Mouse (Mus musculus) monocyte, adult 5-6 weeks (primary cell): ENCODE measurements around the gene Chrna9. TPM values are rescaled to one million over a fixed set of nuclear protein-coding genes. Genes with fewer than 3 reads are reported as not detected.

Source experiments
- ATAC-seq: fragments of 153-309, 156-312 bp; replicated peaks from 2 replicates; pipeline ENCODE4 v1.8.0; 2017; ENCODE audit warnings: mild to moderate bottlenecking; ENCODE audit not compliant: low TSS enrichment, insufficient number of reproducible peaks, severe bottlenecking, poor library complexity, low FRiP score
- total RNA-seq: library from RNA; stranded (forward); fragments of 200-1000, 200-491, 200-594 nt; gene quantifications from 3 replicates; pipeline ENCODE4 v1.2.3, GENCODE M21; 2017

The Chrna9 gene
- total RNA-seq, 1 experiment from 2014 or later: not detected

DNA sequence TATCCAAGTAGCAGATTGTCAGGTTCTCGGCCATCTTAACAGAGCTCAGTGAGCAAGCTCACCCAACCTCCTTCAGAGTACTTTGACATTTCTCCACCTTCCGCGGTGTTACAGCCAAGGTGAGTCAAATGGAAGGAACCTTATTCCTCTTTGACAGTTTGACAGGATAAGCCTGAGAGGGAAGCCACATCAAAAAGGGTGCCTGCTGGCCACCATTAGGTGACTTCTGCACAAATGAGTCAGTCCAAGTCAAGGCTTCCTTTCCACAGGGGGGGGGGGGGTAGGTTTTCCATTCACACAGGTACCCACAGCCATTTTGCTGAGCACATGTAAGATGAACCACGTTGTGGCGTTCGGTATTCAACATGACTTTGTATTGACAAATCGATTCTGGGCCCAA, 20.4 kb upstream of the Chrna9 start:
- no peak for ATAC-seq

DNA sequence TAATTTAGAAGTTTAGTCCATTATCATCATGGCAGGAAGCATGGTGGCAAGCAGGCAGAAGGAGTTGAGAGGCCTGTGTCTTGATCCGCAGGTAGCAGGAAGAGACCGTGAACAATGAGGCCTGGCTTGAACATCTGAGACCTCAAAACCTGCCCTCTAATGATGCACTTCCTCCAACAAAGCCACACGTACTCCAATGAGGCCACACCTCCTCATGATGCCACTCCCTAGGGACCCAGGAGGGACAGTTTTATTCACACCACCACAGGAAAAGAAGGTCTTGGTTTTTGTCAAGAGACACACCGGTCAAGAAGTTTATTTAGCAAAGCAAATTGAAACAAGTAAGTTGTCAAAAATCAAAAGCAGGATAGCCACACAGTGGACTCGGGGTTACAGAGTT, 17.8 kb upstream of the Chrna9 start:
- no peak for ATAC-seq

DNA sequence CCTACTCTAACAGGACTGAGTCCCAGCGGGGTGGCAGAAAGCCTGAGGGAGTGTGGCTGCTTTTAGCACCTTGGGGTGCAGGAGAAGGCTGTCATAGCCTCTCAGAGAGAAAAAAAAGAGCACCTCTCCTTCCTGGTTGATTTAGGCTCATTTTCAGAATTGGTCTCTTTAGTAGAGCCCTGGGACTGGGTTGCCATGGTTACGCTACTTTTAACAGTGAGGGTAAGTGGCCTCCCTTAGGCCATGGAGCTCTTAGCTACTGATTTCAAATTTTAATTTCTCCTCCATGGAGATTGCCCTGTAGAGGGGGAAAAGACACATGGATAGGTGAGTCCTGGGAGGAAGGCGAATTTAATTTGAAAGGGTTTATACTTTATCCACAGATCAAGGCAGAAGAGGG, 16.1 kb upstream of the Chrna9 start:
- ATAC-seq: no peak

DNA sequence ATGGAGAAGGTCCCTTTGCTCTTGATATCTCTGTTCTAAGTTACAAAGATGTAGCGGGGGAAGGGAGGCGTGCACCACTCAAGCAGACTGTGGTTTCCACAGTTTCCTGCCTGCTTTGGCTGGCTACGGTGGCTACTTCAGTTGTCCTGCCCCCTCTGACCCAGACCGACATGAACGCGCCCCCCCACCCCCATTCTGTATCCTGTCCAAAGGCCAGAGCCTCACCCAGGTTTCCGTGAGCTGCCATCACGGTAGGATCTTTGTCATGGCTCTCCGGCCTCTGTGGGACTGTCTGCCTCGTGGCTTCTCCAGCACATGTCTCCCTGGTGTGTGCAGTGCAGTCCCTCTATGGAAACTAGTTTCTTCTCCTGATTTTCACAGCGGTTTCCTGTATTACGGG, 15.4 kb upstream of the Chrna9 start:
- ATAC-seq: peak; percentile 63; the same call in 1 of the 2 replicates

DNA sequence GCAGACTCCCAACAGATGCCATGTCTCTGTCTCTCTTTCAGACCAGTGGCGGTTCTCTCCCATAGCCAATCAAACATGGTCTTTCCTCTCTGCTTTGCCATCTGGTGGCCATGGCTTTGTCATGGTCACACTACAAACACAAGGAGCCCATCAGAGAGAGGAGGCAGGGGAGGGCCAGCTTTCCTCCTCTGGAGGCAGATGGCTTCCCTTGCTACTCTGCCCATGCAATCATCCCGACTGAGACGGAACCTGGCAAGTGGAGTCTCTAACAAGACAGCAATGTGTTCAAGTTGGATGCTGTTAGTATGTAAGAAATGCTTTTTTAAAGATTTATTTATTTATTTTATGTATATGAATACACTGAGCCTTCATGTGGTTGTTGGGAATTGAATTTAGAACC, 14.8 kb upstream of the Chrna9 start:
- no peak for ATAC-seq

DNA sequence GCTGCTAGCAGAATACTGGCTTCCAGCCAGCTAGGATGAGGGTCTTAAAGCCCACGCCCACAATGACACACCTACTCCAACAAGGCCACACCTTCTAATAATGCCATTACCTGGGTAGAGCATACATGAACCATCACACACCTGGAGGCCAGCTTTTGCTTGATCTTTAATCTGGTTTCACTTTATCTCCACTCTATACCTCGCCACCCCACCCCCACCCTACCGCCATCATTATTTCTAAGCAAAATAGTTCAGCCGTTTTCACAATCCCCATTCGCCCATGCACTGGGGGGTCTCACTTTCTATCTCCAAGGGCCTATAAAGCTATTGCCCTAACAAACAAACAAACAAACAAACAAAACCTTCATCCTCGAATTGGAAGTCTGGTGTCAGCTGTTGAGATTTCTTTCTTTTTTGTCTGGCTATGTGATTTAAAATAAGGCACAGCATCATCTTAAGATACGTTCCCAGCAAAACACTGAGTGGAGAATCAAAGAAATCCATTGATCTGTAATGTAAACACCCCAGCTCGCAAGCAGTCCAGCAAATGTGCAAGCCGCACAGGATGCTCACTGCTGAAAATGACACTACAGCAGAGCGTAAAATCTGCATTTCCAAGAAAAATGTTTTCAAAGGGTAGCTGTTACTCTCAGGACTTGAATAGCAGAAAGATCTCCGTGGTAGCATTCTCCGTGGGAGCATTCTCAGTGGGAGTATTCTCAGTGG, 13.9 kb upstream of the Chrna9 start:
- no peak for ATAC-seq

DNA sequence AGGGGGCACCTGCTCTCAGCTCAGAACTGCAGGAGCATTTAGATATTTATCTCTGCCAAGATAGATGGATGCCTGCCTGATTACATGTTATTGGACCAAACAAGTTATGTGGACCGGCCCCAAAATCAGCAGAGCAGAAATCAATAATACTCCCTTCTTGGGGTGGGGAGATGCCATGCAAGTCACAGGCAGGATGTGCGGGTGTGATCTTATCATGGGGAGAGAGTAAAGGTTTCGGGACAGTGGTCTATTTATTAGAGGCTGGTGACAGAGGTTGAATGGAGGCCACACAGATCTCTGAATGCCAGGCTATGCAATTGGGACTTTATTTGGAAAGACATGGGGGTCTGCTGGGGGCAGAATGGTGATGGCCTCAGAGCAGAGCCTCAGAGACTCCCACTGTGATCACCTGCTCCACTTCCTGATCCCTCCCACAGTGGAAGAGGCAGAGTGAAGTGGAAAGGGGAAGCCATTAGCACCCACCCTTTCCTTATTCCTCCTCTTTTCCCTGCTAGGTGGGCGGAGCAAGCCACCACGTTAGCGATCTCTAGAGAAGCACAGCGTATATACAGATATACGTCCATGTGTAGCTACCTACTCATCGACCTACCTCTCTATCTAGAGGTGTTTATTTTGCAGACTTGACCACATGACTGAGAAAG, 13.1 kb upstream of the Chrna9 start:
- ATAC-seq: no peak

DNA sequence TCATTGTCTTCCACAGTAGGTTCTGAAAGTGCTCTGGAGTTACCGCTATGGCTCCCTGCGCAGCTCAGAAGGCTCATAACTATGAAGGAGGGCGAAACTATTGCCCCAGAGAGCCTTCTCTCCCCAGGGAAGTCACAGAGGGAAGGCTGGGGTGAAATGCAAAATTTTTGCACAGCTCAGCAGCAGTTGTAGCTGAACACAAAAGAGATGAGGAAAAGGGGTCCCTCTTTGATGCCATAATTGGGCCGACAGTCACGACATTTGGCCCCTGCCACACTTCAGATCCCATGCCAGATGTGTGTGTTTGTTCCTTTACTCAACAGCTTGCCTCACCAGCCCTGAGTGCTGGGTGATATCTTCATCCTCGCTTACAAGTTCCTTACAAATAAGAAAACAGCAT, 8.1 kb upstream of the Chrna9 start:
- ATAC-seq: no peak

DNA sequence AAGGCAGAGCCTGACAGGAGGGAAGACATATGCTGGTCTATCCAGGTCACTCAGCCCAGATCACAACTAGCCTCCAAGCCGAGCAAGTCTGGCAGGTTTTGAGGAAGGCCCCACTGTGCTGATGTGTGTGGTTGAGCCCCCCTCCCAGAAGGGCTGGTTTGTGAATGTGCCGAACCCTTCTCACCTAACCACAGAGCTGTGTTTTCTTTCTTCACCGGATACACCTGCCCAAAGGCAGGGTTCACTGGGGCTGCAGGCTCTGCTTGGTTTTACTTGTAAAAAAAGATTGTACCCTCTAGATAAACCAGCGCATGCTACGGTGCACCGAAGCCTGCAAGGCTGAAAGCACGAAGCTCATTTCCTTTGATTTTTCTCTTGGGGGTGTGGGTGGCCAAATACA, 5.6 kb upstream of the Chrna9 start:
- ATAC-seq: peak; percentile 76

DNA sequence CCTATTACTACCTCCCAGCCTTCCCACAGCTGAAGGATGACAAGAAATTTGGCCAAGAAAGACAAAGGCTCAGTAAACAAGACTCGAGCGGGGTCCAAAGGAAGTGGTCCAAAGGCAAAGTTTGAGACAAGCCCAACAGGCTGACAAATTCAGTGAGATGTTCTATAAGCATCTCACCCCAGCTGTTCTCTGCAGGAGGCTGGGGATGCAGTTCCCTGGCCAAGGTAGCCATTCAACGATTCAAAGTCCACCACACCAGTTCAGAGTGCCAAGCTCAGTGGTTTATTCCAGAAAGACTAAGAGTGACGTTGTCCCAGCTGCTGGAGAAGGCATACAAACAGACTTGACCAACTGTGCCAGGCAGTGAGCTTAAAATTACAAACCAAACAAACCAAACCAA, 4.5 kb upstream of the Chrna9 start:
- no peak for ATAC-seq

DNA sequence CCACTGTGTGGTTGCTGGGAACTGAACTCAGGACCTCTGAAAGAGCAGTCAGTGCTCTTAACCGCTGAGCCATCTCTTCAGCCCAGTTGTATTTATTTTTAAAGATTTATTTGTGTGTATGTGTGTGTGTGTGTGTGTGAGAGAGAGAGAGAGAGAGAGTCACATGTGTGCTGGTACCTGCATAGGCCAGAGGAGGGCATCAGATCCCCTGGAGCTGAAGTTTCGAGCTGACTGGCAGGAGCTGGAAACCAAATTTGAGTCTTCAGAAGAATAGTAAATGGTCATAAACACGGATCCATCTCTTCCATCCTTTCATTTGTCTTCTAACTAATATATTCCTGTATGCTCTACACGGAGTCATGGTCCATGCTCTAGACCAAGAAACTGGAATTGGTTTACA, 1.5 kb upstream of the Chrna9 start:
- no peak for ATAC-seq

DNA sequence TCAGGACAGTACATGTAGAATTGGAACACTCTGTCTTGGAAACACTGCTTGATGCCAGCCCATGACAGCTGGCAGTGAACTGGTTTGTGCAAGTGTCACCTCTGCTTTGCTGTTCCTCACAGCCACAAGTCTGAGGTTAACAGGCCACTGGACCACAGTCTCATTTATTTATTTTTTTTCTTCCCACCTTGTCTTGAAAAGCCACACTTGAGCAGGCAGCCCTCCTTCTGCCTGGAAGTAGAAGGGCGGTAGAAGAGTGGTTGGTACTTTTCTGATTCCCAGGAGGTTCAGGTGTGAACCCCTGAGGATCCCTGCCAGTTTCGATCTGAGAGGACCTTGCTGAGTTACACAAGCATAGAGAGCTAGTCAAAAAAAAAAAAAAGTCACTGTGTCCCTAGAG, 957 bp upstream of the Chrna9 start:
- ATAC-seq: no peak

DNA sequence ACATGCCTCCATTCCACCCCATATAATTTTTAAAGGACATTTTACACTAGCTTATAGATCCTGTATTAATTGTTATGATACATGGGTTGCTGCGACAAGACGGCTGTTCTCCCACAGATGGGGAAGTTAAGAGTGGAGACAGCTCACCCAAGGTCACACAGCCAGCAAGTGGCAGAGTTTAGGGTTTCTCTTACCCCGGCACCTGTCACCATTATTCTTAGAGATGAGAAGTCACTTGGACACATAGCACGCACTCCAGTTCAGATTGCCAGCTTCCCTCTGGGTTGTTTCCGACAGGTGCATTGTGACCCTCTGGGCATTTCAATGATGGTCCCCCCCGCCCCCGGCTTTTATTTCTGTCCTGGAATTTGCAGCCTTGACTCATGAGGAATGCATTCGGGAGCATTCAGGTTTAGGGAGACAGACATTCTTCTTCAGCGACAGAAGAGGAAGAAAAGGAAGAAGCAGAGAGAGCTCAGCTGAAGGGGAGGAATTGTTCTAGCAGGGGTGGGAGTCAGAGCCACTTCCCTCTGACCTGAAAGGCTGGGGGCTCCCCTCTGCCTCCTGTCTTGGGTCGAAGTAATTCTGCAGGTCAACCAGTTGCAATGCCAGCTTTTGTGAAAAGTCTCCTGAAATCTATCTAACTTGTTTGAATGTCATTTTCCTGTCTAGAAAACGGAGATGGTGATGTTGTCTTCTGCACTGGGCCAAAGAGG, 2.4 kb downstream of the Chrna9 start:
- ATAC-seq: no peak

DNA sequence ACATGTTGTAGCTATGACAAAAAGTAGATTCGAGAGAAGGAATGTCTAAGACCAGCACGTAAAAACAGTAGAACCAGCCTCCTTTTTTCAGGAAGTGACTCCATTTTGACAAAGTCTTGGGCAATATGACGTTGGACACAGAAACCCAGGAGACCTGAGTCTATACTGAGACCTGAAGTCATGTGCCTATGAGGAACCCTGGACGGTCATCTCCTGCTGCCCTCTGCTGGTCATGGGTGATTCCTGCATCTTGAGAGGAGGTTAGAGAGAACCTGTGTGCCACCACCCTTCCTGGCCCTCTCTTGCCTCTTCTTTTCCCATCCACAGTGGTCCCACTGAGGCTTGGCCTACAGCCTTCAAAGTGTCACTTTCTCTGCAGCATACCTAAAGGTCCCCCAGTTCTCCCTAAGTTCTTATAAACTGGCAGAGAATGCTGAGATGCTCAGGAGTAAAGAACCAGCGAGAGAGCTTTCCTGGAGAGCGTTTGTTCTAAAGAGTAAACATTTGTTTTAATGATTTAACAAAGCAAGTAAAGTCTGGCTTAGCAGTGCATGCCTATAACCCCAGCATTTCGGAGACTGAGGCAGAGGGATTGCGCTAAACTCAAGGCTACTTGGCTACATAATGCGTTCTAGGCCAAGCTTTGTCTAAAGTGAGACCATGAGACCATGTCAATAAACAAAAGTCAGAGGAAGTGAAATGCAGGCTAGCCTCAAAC, 3.4 kb downstream of the Chrna9 start:
- peak; percentile 97 for ATAC-seq

DNA sequence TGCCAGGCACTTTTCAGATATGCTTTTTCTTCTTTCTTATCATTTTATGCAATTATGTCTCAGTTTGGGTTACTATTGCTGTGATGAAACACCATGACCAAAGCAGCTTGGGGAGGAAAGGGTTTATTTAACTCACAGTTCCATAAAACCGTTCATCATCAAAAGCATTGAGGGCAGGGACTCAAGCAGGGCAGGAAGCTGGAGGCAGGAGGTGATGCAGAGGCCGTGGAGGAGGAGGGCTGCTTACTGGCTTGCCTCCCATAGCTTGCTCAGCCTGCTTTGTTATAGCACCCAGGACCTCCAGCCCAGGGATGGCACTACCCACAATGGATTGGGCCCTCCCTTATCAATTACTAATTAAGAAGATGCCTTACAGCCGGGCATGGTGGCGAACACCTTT, 6.4 kb downstream of the Chrna9 start:
- ATAC-seq: no peak

DNA sequence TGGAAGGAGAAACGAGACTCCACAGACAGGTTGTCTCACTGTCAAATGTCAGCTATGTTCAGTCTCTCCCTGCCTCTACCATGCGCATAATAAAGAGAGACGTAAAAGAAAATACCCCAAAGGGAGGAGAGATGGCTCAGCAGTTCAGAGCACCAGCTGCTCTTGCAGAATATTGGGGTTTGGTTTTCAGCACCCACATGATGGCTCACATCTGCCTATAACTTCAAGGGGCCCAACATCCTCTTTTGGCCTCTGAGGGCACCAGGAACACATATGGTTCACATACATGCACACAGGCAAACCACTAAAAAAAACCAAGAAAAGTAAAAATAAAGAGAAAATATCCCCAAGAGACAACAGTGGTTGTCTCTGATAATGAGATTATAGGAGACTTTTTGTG, 15.1 kb downstream of the Chrna9 start:
- no peak for ATAC-seq

DNA sequence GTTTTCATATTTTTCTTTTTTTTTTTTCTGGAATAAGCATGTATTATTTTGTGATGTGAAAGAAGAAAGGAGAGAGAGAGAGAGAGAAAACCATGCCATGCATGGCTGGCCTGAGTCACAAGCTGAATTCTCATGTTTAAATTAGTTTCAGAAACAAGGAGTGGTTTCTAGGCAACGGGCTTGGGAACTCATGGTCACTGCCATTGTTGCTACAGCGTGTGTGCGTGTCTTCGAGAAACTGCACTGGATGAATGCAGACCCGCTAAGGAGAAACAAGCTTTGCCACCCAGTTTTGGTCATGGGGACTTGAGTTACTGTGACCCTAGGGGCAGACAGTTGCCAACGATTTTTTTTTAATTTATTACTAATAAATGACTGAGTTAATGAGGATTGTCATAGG, 15.5 kb downstream of the Chrna9 start:
- ATAC-seq: no peak

DNA sequence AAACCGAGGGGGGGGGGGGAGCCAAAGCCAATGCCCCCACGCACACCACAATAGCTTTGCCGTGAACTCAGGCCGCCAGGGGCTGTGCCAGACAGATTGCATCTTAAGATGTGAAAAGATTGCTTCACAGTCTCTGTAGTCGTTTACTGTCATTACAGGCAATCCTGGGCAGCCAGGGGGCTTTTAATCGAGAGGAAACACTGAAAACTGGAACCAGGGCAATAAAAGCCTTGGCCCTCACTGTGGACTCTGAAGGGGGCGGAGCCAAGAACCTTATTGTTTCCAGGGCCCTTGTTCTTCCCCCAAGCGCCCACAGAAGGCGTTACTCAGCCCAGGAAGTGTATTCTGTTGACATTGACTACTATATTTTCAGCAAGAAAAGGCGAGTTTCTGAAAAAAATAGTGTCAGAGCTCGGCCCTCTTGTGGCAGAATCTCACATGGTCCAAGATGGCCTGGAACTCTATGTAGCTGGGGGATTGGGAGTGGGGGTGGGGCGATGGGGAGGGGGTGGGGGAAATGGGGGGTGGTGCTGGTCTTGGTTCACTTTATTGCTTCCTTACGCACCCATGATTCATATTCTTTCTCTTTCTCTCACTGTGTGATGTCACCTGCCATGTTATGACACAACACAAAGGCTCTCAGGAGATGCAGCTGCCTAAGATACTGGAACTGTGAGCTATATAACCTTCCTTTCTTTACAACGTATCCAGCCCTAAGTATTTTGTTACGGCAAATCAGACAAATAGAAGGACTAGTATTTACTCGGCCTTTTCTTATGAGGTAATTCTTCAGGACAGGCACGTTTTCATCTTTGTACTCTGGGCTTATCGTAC, 16.2 kb downstream of the Chrna9 start:
- ATAC-seq: no peak

DNA sequence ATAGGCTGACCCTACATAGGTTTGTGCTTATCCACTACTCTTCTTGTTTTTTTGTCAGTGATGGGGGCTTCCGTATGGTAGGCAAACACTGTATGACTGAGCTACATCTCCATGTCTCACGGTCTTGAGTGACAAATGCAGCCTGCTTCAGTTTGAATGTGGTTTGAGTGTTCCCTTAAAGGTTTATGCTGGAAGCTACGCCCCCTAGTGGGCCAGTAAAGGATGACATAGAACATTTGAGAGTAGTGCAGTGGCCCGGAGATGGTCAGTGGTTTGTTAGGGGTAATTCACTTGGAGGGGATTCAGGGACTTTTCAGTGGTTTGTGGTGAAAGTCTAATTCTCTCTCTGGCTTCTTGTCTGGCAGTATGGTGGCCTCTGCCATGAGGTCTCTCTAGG, 16.8 kb downstream of the Chrna9 start:
- no peak for ATAC-seq
